Mouse (Mus musculus) adrenal gland (tissue): Measurements from ENCODE around the gene Ep400.

Source experiments
- intact Hi-C: fragments of 180-260 bp; cut with DNase I; formaldehyde crosslinking; loops from one replicate; pipeline ENCODE4 v1.15.1; 2025
- long read RNA-seq, 2 experiments: library from polyadenylated mRNA; unstranded; transcript quantifications; one replicate each; pipeline ENCODE4 v2.0.0; 2020; ENCODE audit warnings: borderline replicate concordance in 1 of 2; ENCODE audit not compliant: insufficient replicate concordance in 1 of 2

Ep400 gene
- long read RNA-seq, experiment 1, partial matches to known transcripts, result 7 of 12 reads
- long read RNA-seq, experiment 1, other reads (novel, unspliced or antisense), result 5 of 12 reads
- long read RNA-seq, experiment 2, partial matches to known transcripts, result 4 of 6 reads
- long read RNA-seq, experiment 2, other reads (novel, unspliced or antisense), result 2 of 6 reads

DNA sequence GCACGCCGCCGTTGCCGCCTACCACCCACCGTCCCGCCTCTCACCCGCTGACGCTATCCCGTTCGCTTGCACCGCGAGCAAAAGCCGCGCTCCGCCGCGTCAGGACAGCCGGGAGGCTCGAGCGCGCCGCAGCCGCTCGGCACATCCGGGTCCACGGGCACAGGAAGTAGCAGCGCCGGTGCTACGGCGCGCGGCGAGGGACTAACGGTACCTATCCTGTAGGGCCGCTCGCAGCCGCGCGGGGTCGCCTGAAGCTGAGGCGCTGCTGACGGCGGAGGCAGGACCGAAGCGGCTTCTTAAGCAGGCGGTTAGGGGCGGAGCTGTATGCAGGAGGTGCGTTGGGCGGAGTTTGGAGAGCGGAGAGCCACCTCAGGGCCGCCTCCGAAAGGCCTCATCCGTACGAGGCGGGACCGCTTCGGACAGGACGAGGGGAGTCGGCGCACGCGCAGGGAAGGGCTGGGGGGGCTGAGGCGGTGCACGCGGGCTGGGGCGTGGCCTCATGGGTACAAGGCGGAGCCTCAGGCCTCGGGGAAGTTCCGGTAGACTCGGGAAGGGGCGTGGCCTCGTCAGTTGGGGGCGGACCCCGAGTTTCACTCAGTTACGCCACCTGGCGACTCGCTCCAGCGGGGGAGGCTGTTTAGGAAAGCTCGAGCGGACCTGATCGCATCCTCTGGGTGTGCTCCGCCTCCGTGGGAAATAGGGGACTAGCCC, at the start of gene Ep400:
Gene Ep400, minus strand, starts transcription at position 270 of the 711 bp plus-strand sequence.
- intact Hi-C loops, result loop anchor here (5.0 kb wide), 1 partner anchor 37 kb away; no protein-coding TSS in a partner anchor

DNA sequence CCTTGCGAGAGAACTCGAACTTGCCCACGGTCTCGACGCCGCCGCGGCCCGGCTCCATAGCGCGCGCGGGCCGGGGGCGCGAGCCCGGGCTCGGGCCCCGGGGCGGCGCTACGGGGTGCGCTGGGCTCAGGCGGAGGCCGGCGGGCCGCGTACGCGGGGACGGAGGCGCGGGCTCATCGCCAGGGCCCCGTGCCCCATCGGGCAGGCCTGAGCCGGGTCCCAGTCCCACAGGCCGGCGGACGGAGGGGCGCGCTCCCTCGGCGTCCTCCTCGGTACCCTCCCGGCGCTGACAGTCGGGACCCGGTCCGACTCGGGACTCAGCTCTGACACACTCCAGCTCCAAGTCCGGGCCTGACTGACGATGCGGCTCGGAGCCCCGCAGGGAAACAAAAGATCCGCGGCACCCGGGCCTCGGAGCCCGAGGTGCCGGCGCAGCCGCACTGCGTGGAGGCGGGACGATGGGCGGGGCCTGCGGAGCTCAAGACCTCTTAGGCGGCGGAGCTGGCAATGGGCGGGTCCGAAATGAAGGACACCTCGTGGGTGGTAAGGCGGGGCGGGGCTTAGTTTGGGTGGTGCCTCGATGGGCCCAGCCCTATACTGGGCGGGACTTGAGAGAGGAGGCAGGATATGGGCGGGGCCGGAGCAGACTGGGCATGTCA, 39.3 kb upstream of the Ep400 start, which contains the start of gene Ulk1:
Gene Ulk1, minus strand, starts transcription at position 431 of the 659 bp plus-strand sequence.
- intact Hi-C loops, result loop anchor here (5.0 kb wide), 1 partner anchor 37 kb away; the partner anchor contains the start of gene Ep400

DNA sequence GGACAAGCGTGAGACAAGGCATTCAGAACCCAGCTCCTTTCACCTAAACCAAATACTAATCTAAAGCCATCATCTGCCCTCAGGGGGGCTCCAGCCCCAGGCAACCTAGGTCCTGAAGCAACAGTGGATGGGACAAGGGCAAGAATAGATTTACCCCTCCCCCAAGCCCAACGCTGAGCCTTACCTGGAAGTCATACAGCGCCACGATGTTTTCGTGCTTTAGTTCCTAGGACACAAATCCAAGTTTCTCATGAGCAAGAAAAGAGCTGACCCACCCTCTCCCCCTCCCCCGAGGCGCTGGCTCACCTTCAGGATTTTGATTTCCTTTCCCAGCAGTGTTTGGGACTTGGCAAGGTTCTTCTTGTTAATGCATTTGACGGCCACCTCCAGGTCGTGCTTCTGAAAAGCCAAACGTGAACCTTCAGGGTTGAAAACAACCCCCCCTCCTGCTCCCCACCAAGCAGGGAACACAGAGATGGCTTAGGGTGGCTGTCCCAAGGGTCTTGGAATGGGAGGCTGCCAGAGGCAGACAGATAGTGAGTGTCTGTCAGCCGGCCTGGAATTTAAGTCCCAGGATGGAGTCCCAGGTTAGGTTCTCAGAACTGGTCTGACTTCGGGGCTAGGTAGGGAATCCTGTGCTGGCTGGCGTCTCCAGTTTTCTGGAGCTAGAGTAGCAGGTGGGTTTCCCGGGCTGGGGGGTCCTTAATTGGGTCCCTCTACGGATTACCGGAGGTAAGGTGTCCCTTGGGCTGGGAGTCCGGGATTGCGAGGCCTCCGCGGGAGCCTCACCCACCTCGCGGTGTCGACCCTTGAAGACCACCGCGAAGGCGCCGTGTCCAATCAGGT, 38.5 kb upstream of the Ep400 start:
- intact Hi-C loops, result loop anchor here (5.0 kb wide), 1 partner anchor 37 kb away; the partner anchor contains the start of gene Ep400

DNA sequence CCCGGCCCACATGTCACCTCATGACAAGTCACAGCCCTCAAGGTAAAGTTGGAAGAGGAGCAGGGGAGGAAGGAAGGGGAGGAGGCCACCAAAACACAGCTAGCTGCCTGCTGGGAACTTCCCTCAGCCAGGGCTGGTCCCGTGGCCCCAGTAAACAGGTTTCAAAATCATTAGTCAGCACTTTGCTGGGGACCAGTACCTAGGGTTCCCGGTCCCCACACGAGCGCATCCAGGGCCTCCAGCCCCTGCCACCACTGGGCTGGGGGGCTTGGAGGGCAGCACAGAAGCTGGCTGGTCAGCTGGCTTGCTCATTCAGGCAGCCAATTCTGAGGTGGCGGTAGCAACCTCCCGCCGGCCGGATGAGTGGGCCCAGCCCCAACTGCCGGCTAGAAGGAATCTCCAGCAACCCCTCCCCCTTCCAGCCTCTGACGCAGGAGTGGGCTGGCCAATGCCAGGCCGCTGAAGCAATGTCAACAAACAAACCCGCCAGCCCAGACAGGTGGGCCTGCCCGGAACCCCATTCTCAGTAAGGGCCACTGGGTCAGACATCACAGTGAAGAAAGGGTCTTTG, 37.6 kb upstream of the Ep400 start:
- intact Hi-C loops, result loop anchor here (5.0 kb wide), 1 partner anchor 36 kb away; the partner anchor contains the start of gene Ep400

DNA sequence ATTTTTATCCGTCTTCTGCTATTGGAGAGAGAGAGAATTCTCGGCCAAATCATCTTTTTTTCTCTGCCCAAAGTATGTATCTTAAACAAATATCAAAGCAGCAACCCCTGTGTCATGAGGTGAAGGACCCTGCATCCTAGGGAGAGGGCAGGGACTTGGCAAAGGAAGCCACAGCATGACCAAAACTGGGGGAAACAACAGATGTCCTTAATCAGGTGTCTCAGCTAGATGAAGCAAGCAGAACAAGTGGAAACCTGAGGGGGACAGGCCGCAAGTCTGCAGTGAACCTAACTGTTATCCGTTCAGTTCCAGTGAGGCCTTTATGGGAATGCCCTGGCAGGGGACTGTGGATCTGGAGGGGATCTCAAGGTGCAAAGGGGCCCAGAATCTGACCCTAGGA, 36.9 kb upstream of the Ep400 start:
- intact Hi-C loops, result loop anchor here (5.0 kb wide), 1 partner anchor 35 kb away; the partner anchor contains the start of gene Ep400

DNA sequence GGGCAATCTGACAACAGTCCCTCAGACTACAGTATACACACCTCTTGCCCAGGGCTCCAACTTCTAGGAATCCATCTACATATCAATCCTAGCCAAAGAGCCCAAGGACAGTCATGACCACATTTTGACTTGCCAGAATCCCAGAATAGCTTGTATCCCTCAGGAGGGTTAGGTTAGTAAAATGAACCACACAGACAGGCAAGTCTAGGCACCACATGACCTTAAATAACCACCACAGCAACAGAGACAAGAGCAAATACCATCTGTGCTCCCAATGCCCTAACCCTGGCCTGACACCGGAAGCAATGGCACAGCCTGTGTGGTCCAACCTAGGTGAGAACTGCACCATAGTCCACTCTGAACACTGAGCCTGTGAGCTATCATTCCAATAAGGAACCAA, 36.2 kb upstream of the Ep400 start:
- intact Hi-C loops, result loop anchor here (5.0 kb wide), 1 partner anchor 34 kb away; the partner anchor contains the start of gene Ep400

DNA sequence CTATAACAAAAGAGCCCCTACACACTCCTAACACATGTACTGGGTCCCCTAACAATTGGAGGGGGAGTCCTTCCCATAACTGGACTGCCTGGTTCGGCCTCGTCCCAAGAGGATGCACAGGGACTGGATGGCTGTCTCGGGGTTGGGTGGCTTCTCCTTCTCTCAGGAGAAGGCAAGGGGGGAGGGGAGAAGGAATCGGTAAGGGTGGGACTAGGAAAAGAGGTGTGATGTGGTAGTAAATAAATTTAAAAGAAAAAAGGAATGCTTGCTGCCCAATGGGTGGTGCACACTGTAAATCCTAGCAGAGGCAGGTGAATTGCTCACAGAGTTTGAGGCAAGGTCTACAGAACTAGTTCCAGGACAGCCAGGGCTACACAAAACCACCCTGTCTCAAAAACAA, 35.6 kb upstream of the Ep400 start:
- intact Hi-C loops, result loop anchor here (5.0 kb wide), 1 partner anchor 34 kb away; the partner anchor contains the start of gene Ep400

DNA sequence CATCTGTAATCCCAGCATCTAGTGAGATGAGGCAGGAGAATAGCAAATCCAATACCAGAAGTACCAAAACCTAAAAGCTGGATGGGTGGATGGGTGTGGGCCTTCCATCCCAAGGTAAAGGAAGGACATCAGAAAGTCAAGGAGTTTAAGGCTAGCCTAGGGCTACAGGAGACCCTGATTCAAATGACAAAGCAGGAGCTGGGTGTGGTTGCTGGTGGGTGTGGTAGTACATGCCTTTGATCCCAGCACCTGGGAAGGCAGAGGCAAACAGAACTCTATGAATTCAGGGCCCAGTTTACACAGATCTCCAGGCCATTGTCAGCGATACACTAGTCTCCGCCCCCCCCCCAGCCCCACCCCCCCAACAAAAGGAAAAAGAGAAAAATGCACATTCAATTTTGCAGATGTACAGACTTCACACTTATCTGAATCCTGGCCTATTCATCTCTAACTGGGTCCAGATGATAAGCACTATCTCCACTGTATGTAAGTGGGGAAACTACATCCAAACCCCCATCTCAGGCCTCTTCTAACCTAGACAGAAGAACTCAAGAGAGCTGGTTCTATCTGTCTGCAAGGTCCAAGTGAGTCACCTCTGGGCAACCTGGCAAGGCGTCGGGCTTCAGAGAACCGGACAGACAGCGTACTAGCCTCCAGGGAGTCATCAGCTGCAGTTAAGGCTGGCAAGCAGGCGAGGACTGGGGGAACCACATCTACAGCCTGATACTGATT, 33.7 kb upstream of the Ep400 start:
- intact Hi-C loops, result no loop called here

DNA sequence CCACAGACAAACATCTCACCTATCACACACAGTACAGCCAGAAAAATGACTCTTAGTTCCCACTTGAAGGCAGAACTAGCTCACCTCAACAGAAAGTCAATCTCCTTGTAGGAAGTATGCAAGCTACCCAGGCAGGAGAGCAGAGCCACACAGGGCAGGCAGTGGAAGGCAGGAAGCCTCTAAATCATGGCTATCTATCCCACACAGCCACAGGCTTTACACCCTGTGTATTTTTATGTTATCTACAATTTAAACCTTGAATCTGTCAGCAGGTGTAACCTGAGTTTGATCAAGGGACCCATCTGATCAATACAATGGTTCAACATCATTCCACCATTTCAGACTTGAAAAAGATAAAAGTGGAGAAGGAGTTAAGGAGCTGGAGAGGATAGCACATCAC, 32.3 kb upstream of the Ep400 start:
- intact Hi-C loops, result no loop called here

DNA sequence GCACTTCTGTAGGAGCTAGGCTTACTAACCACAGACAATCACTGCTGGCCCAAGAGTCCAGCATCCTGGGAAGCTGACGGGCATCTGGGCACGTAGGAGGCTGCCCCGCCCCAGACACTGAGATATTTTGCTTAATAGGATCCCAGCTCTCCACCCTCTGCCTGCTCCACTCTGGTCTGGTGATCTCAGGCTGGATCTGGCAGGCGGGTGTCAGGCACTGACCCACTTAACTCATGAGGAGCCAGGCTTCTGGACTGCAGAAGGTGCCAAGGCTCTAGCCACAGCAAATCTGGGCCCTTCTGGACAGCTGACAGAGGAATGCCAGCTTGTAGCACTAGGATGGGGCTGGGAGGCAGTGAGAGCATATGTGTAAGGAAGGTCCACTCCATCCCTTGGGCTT, 31.7 kb upstream of the Ep400 start:
- intact Hi-C loops, result no loop called here

DNA sequence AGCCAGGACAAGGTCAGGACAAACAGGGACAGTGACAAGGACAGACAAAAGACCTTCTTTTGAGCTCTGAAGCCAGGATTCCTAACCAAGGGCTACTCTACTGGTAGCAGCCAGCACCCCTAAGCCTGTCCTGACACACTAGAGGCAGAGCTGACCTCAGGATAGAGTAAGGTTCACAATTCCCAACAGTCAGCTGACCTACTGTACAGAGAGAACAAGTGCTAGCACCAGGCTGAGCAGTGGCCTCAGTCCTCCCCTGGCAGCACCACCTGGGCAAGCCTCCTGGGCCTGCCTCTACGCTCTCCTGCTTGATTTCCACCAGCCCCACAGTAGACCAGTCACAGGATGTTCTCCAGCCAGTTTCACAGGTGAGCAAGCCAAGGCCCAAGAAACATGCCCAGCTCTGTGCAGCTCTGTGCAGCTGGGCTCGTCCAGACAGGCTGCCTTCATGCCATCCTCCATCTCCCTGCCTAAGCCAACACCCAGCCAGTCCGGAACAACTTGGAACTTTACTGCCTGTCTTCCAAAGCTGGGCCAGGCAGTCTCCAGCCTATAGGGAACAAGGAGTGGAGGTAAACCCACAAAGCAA, 30.6 kb upstream of the Ep400 start:
- intact Hi-C loops, result no loop called here

DNA sequence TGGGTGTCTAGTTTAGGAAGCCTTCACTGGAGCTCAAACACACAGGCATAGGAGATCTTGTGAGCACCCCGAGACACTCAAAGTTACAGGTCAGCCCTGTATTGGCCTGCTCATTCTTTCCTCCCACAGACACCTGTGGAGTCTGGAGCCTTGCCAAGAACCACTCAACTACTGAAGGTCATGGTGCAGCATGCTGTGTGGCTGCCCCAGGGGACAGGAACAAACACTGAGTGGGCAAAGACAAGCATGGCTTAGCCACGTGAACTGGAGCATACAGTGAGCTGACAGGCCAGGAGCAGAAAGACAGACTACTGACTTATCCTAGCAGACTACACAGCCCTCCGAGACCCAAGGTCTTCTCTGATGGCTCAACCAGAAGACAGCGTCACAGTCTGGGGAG, 27.2 kb upstream of the Ep400 start:
- intact Hi-C loops, result no loop called here

DNA sequence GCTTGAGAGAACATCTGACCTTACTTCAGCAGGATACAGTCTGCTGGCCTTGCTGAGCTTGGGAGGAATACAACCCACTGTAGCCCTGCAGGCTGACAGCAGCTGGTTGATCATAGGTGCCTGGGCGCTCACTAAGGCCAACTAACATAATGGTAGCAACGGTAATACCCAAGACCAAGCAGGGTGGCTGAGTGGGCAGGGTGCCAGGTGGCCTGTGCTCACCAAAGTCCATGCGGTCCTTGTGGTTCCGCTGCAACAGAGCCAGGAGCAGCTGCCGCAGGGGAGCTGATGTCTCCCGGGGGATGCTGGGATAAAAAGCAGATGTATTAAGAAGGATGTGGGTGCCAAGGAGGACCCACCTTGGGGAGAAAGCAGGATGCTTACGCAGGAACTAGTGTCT, 23.8 kb upstream of the Ep400 start:
- intact Hi-C loops, result no loop called here

DNA sequence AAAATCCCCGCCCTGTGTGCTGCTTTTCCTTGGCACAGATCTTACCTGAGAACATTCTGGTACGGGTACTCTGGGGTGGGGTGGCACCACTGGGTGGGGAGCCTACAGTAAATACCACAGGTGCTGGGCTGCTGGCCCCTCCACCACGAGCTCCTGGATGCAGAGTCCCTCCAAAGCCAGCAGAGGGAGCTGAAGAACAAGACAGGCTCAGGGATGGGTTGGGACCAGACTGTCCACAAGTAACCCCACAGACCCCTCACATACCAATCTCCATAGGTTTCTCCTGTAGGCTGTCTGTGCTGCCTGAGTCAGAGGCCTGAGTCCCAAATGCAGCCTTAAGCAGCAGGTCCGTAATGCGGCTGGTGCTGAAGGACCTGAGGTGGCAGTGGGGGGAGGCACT, 18.2 kb upstream of the Ep400 start:
- intact Hi-C loops, result no loop called here

DNA sequence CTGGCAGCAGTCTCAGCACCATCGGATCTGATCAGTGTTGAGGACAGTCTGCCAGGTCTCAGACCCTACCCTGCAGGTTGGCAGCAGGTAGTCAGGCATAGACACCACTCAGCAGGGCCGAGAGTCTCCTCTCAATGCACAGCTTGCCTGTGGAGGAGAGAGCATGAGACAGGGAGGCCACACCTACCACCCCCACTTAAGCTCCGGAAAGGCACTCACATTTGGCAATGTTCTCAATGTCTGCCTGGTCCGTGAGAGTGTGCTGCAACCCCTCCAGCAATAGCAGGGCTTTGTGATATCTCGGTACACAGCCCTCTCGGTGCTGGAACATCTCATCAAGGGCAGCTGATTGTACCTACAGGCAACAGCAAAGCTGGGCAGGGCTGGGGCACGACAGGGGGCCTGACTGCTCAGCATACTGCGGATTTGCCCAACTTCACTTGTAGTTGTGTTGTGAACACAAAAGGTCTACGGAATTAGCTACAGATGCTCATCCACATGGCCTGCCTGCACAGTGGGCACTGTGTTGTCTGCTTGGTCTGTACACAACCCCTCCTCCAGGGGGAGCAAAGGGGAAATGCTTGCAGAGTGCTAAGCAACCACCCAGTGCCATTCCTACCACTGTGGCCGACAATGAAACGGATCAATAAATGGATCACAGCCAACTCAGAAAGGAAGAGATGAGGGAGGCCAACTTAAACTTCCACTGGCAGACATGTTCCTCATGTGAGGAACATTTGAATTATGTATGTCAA, 15.7 kb upstream of the Ep400 start:
- intact Hi-C loops, result no loop called here

DNA sequence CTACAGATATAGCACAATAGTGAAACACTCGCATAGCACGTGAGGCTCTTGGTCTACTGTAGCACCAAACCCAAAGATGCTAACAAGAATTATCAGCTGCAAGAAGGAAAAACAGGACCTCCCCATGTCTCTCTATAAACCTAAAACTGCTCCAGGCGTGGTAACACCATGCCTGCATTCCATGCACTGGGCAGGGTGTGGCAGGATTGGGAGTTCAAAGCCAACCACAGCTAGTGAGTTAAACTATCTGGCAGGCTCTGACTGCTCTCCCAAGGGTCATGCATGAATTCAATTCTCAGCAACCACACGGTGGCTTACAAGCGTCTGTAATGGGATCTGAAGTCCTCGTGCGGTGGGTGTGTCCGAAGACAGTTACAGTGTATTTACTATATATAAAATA, 12.6 kb upstream of the Ep400 start:
- intact Hi-C loops, result no loop called here

DNA sequence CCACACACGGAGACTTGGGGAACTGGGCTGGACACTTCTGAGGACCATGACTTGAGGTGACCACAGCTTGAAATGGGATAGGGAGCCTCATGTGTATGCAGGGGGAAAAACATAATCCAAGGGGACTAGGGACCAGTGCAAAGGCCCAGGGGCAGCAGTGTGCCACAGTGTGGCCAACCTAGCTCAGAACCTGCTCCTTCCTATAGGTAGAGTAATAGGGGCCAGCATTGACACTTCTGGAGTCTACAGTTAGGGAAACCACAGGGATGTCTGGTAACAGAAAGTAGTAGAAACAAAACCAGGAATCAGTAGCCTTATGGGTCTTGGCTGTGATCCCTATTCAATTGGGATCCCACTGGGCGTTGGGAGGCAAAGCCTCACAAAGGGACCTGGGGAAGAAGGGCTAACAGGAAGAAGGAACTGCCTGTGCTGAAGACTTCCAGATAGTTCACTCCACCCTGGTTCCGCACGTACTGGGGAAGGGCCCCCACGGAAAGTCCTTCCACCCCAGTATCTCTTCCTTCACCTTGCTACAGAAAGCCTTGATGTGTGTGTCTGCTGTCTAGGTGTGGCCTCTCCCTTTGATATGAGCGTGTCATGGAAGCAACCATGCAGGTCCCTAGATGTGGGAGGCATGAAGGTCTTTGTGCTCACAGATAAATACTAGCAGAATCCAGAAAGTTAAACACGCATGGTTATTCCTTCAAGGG, 11.2 kb upstream of the Ep400 start:
- intact Hi-C loops, result no loop called here

DNA sequence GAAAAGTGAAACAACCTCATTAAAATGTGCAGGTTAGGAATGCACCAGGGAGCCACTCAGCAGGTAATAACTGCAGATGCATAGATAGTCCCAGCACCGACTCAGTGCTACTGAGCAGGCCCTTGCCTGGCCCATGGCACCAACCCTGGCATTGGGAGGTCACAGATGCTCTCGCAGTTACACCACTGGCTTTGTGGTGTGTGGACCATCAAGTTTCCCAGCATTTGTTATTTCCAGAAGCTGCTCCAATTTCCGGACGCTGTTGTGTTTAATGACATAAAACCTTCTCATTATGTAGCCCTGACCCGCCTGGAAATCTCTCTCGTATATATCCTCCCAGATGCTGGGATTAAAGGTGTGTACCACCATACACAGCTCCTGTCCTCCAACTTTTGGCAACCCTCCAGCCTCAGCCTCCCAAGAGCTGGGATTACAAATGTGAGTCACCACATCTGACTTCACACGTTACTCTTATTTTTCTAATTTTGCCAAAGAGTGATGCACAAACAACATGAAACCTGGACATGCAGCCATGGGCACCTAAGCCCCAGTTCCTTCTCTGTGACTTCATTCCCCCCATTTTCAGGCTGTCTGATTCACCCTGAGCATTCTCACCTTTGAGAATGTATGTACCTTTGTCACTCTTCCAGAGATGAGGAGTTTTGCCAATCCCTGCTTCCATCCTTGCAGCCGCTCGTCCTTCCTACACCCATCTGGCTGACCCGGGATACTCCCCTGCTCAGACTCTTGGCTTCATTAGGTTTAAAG, 10.4 kb upstream of the Ep400 start:
- intact Hi-C loops, result no loop called here
